Mouse (Mus musculus) neural tube, embryonic 14.5 days (tissue): ENCODE results near the gene Palmd. TPM values are rescaled to one million over a fixed set of nuclear protein-coding genes. Genes with fewer than 3 reads are reported as not detected.

ENCODE experiments used
- ATAC-seq: fragments of 200-750 bp; cut with Nextera tagmentation; 2 replicates; pipeline ENCODE4 v1.8.0; 2017; ENCODE audit warnings: low read depth, mild to moderate bottlenecking, moderate TSS enrichment, moderate library complexity
- H3K27ac ChIP-seq: fragments of 300-500 bp; sonication (generic); 2 replicates; pipeline ENCODE4 v1.5.1; 2014; ENCODE audit warnings: low read depth, mild to moderate bottlenecking, control low read depth, low read length, moderate library complexity, mixed read lengths
- H3K27me3 ChIP-seq: fragments of 300-500 bp; sonication (generic); 2 replicates; pipeline ENCODE4 v1.6.1; 2014; ENCODE audit warnings: low read length; ENCODE audit not compliant: control insufficient read depth, insufficient read depth
- H3K36me3 ChIP-seq: fragments of 300-500 bp; sonication (generic); 2 replicates; pipeline ENCODE4 v1.6.1; 2014; ENCODE audit warnings: low read length, mixed read lengths; ENCODE audit not compliant: control insufficient read depth, insufficient read depth
- H3K4me1 ChIP-seq: fragments of 300-500 bp; sonication (generic); 2 replicates; pipeline ENCODE4 v1.6.1; 2014; ENCODE audit warnings: low read length; ENCODE audit not compliant: control insufficient read depth, insufficient read depth
- H3K4me2 ChIP-seq: fragments of 300-500 bp; sonication (generic); 2 replicates; pipeline ENCODE4 v1.6.1; 2014; ENCODE audit warnings: mild to moderate bottlenecking, low read depth, low read length, control low read depth
- H3K4me3 ChIP-seq: fragments of 300-500 bp; sonication (generic); 2 replicates; pipeline ENCODE4 v1.5.1; 2014; ENCODE audit warnings: low read depth, low read length, control low read depth, mixed read lengths
- H3K9ac ChIP-seq: fragments of 300-500 bp; sonication (generic); replicated peaks from 2 replicates; pipeline ENCODE4 v1.6.1; 2014; ENCODE audit warnings: low read depth, mild to moderate bottlenecking, control low read depth, low read length, mixed read lengths
- H3K9me3 ChIP-seq: fragments of 300-500 bp; sonication (generic); 2 replicates; pipeline ENCODE4 v1.6.1; 2016; ENCODE audit warnings: low read length; ENCODE audit not compliant: control insufficient read depth
- WGBS: fragments of 180-500 bp; shearing (Covaris S2); extraction: QIAGEN DNeasy Blood & Tissue Kit; methylation state at CpG from one replicate; pipeline ENCODE4 v1.1.7; 2014; 5-methylcytosine and 5-hydroxymethylcytosine counted together
- polyA plus RNA-seq: library from polyadenylated mRNA; unstranded; fragments of >200 nt; fragmentation: Nextera tagmentation; extraction: Ambion mirVana; gene quantifications from 2 replicates; pipeline ENCODE4 v1.2.1, GENCODE M21; 2014

Palmd gene
- polyA plus RNA-seq, 1 experiment from 2014 or later, result 6.0 TPM

GRCm38 (mm10) chr3:116950665-116951115 lies 18.1 kb downstream of the Palmd start:
- H3K9ac ChIP-seq, result no peak overlapping the region
- WGBS, result 88% methylated on average over 6 of the region's 6 CpGs
- no peak for ATAC-seq
- H3K4me1 ChIP-seq, result no peaks in the 10 kb centered on the region
- no peak overlapping the region for H3K4me3 ChIP-seq
- no peaks in the 10 kb centered on the region for H3K27me3 ChIP-seq
- H3K4me2 ChIP-seq, result no peak overlapping the region
- H3K9me3 ChIP-seq, result no peaks in the 10 kb centered on the region
- no peaks in the 10 kb centered on the region for H3K36me3 ChIP-seq
- H3K27ac ChIP-seq, result no peak overlapping the region

- Histone ChIP-seq H3K4me3 (no peak overlapping the region), H3K27ac (no peak overlapping the region), H3K36me3 (no peaks in the 10 kb centered on the region), H3K27me3 (no peaks in the 10 kb centered on the region), H3K4me2 (no peak overlapping the region), H3K9me3 (no peaks in the 10 kb centered on the region), H3K9ac (no peak overlapping the region), H3K4me1 (no peaks in the 10 kb centered on the region)
- ATAC-seq, result no peak
- WGBS, result 85% methylated on average over 4 of the region's 4 CpGs
Measured at GRCm38 (mm10) chr3:116946476-116946875, 22.3 kb downstream of the Palmd start.

GRCm38 (mm10) chr3:116943422-116943821 lies 25.4 kb downstream of the Palmd start:
- Histone ChIP-seq H3K27me3 (no peaks in the 10 kb centered on the region), H3K27ac (no peak overlapping the region), H3K9me3 (no peaks in the 10 kb centered on the region), H3K9ac (no peak overlapping the region), H3K4me2 (no peak overlapping the region), H3K36me3 (no peaks in the 10 kb centered on the region), H3K4me3 (no peak overlapping the region), H3K4me1 (no peaks in the 10 kb centered on the region)
- ATAC-seq, result no peak
- 85% methylated on average over 4 of the region's 4 CpGs for WGBS

GRCm38 (mm10) chr3:116942751-116943150 lies 26.0 kb downstream of the Palmd start:
- no peak overlapping the region for H3K9ac ChIP-seq
- ATAC-seq, result no peak
- no peak overlapping the region for H3K27ac ChIP-seq
- H3K4me3 ChIP-seq, result no peak overlapping the region
- H3K9me3 ChIP-seq, result no peaks in the 10 kb centered on the region
- WGBS, result 49% methylated on average over 6 of the region's 6 CpGs
- no peaks in the 10 kb centered on the region for H3K27me3 ChIP-seq
- no peaks in the 10 kb centered on the region for H3K36me3 ChIP-seq
- H3K4me1 ChIP-seq, result no peaks in the 10 kb centered on the region
- no peak overlapping the region for H3K4me2 ChIP-seq

- no peak overlapping the region for H3K4me2 ChIP-seq
- 100% methylated on average over 1 of the region's 1 CpGs for WGBS
- H3K27ac ChIP-seq, result no peak overlapping the region
- H3K36me3 ChIP-seq, result no peaks in the 10 kb centered on the region
- H3K9ac ChIP-seq, result no peak overlapping the region
- no peaks in the 10 kb centered on the region for H3K4me1 ChIP-seq
- no peaks in the 10 kb centered on the region for H3K27me3 ChIP-seq
- H3K9me3 ChIP-seq, result no peaks in the 10 kb centered on the region
- ATAC-seq, result no peak
- H3K4me3 ChIP-seq, result no peak overlapping the region
Measured at GRCm38 (mm10) chr3:116941559-116942117, 27.1 kb downstream of the Palmd start.

GRCm38 (mm10) chr3:116940804-116941558 lies 27.8 kb downstream of the Palmd start:
- WGBS, result 86% methylated on average over 10 of the region's 10 CpGs
- Histone ChIP-seq H3K27me3 (no peaks in the 10 kb centered on the region), H3K4me2 (no peak overlapping the region), H3K27ac (no peak overlapping the region), H3K4me3 (no peak overlapping the region), H3K9me3 (no peaks in the 10 kb centered on the region), H3K36me3 (no peaks in the 10 kb centered on the region), H3K4me1 (no peaks in the 10 kb centered on the region), H3K9ac (no peak overlapping the region)
- ATAC-seq, result no peak

- no peaks in the 10 kb centered on the region for H3K9me3 ChIP-seq
- no peak overlapping the region for H3K4me3 ChIP-seq
- no peak overlapping the region for H3K4me2 ChIP-seq
- ATAC-seq, result no peak
- H3K36me3 ChIP-seq, result no peaks in the 10 kb centered on the region
- no peaks in the 10 kb centered on the region for H3K27me3 ChIP-seq
- WGBS, result 64% methylated on average over 4 of the region's 4 CpGs
- H3K9ac ChIP-seq, result no peak overlapping the region
- H3K27ac ChIP-seq, result no peak overlapping the region
- no peaks in the 10 kb centered on the region for H3K4me1 ChIP-seq
Measured at GRCm38 (mm10) chr3:116936934-116937691, 31.7 kb downstream of the Palmd start.

GRCm38 (mm10) chr3:116933158-116933557 lies 35.6 kb downstream of the Palmd start:
- H3K9ac ChIP-seq, result no peak overlapping the region
- H3K9me3 ChIP-seq, result no peaks in the 10 kb centered on the region
- H3K27me3 ChIP-seq, result no peaks in the 10 kb centered on the region
- 94% methylated on average over 1 of the region's 1 CpGs for WGBS
- no peak overlapping the region for H3K4me2 ChIP-seq
- no peak overlapping the region for H3K4me3 ChIP-seq
- no peaks in the 10 kb centered on the region for H3K4me1 ChIP-seq
- H3K36me3 ChIP-seq, result no peaks in the 10 kb centered on the region
- no peak for ATAC-seq
- H3K27ac ChIP-seq, result no peak overlapping the region

GRCm38 (mm10) chr3:116928994-116929393 lies 39.8 kb downstream of the Palmd start:
- no peaks in the 10 kb centered on the region for H3K4me1 ChIP-seq
- no peaks in the 10 kb centered on the region for H3K36me3 ChIP-seq
- no peak for ATAC-seq
- no peak overlapping the region for H3K4me3 ChIP-seq
- H3K27ac ChIP-seq, result no peak overlapping the region
- H3K27me3 ChIP-seq, result no peaks in the 10 kb centered on the region
- WGBS, result 85% methylated on average over 4 of the region's 4 CpGs
- no peak overlapping the region for H3K9ac ChIP-seq
- no peak overlapping the region for H3K4me2 ChIP-seq
- no peaks in the 10 kb centered on the region for H3K9me3 ChIP-seq
